Mouse (Mus musculus) hindbrain, embryonic 15.5 days (tissue): ENCODE measurements around the gene Nipsnap3b. TPM values are rescaled to one million over a fixed set of nuclear protein-coding genes. Genes with fewer than 3 reads are reported as not detected.

Experiments used
- ATAC-seq: fragments of 200-750 bp; cut with Nextera tagmentation; 2 replicates; pipeline ENCODE4 v1.8.0; 2017; ENCODE audit warnings: low read depth, moderate number of reproducible peaks, moderate TSS enrichment; ENCODE audit not compliant: low FRiP score
- H3K27ac ChIP-seq: fragments of 300-500 bp; sonication (generic); replicated peaks from 2 replicates; pipeline ENCODE4 v1.5.1; 2015; ENCODE audit warnings: mild to moderate bottlenecking, inconsistent platforms
- H3K27me3 ChIP-seq: fragments of 300-500 bp; sonication (generic); 2 replicates; pipeline ENCODE4 v1.6.1; 2015; ENCODE audit warnings: control low read depth, inconsistent platforms
- H3K36me3 ChIP-seq: fragments of 300-500 bp; sonication (generic); 2 replicates; pipeline ENCODE4 v1.6.1; 2015; ENCODE audit warnings: control low read depth, inconsistent platforms
- H3K4me1 ChIP-seq: fragments of 300-500 bp; sonication (generic); replicated peaks from 2 replicates; pipeline ENCODE4 v1.6.1; 2015; ENCODE audit warnings: control low read depth, inconsistent platforms
- H3K4me2 ChIP-seq: fragments of 300-500 bp; sonication (generic); 2 replicates; pipeline ENCODE4 v1.6.1; 2015; ENCODE audit warnings: moderate library complexity, mild to moderate bottlenecking, inconsistent platforms
- H3K4me3 ChIP-seq: fragments of 300-500 bp; sonication (generic); 2 replicates; pipeline ENCODE4 v1.5.1; 2015; ENCODE audit warnings: mild to moderate bottlenecking, inconsistent platforms
- H3K9ac ChIP-seq: fragments of 300-500 bp; sonication (generic); 2 replicates; pipeline ENCODE4 v1.6.1; 2015; ENCODE audit warnings: inconsistent platforms
- H3K9me3 ChIP-seq: fragments of 300-500 bp; sonication (generic); 2 replicates; pipeline ENCODE4 v1.6.1; 2016; ENCODE audit warnings: control low read depth, inconsistent platforms
- WGBS: fragments of 180-500 bp; shearing (Covaris S2); methylation state at CpG from one replicate; pipeline ENCODE4 v1.1.7; 2015; 5-methylcytosine and 5-hydroxymethylcytosine counted together
- polyA plus RNA-seq: library from polyadenylated mRNA; unstranded; fragments of >200 nt; fragmentation: Nextera tagmentation; extraction: Ambion mirVana; gene quantifications from 2 replicates; pipeline ENCODE4 v1.2.1, GENCODE M21; 2015

The Nipsnap3b gene
- 165 and 168 TPM in 2 replicates for polyA plus RNA-seq

- peaks cover 9% of the 10 kb centered on the region for H3K4me1 ChIP-seq
- H3K4me3 ChIP-seq, result peak within 1 kb of the TSS; percentile 96
- ATAC-seq, result peak; percentile 95
- peak within 1 kb of the TSS; percentile 83 for H3K9ac ChIP-seq
- no peaks in the 10 kb centered on the region for H3K27me3 ChIP-seq
- peak within 1 kb of the TSS; percentile 96 for H3K27ac ChIP-seq
- peak within 1 kb of the TSS; percentile 65 for H3K4me2 ChIP-seq
- H3K9me3 ChIP-seq, result no peaks in the 10 kb centered on the region
- under 1% methylated on average over 63 of the region's 63 CpGs for WGBS
- H3K36me3 ChIP-seq, result peaks cover 17% of the 10 kb centered on the region
These were observed at the start of gene Nipsnap3b for GRCm38 (mm10) chr4:53011732-53012361. TSS of gene Nipsnap3b (plus strand) at chr4:53011880.

DNA sequence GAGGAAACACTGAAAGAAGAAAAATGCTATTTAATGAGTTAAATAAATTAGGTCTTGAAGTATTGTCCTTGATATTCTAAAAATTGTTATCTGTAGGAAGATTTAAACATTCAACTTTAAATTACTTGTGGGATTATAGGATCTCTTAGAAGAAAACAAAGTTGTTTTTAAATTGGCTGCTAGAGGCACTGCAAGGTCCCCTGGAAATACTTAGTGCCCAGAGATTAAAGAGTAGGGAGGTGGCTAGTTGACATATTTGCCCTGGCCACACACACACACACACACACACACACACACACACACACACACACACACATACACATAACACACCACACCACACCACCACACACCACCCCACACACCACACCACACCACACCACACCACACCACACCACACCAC, 47.4 kb upstream of the Nipsnap3b start, which contains the start of gene Olfr270:
TSS of gene Olfr270 (plus strand) at position 301 of the 400 bp plus-strand sequence.
- no peaks in the 10 kb centered on the region for H3K27me3 ChIP-seq
- no peak within 1 kb of the TSS for H3K9ac ChIP-seq
- no peaks in the 10 kb centered on the region for H3K36me3 ChIP-seq
- no peak within 1 kb of the TSS for H3K4me3 ChIP-seq
- no peak within 1 kb of the TSS for H3K4me2 ChIP-seq
- no peaks in the 10 kb centered on the region for H3K9me3 ChIP-seq
- no peak for ATAC-seq
- H3K27ac ChIP-seq, result no peak within 1 kb of the TSS
- no peaks in the 10 kb centered on the region for H3K4me1 ChIP-seq

DNA sequence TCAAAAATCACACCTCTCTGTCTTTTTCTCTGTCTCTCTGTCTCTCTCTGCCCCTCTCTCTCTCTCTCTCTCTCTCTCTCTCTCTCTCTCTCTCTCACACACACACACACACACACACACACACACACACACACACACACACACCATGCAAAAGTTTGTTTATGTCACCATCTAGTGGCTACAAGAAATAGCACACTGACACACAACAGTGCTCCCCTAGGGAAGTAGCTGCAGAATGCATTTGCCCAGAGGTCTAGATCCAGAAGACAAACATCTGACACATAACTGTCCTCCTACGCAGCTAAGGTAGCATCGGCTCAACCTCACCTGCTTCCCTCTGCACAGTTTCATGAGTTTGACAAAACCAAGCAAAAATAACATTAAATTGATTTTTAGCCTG, 26.5 kb upstream of the Nipsnap3b start:
- no peak overlapping the region for H3K4me3 ChIP-seq
- H3K27me3 ChIP-seq, result no peaks in the 10 kb centered on the region
- no peak overlapping the region for H3K9ac ChIP-seq
- 0 out of 2 replicates have a peak, but pooled peaks have one; percentile 48 for ATAC-seq
- H3K36me3 ChIP-seq, result no peaks in the 10 kb centered on the region
- WGBS, result 63% methylated on average over 2 of the region's 2 CpGs
- 0 out of 2 replicates have a peak, but pooled peaks cover 3% of the 10 kb centered on the region for H3K4me1 ChIP-seq
- no peak overlapping the region for H3K4me2 ChIP-seq
- no peaks in the 10 kb centered on the region for H3K9me3 ChIP-seq
- no peak overlapping the region for H3K27ac ChIP-seq

DNA sequence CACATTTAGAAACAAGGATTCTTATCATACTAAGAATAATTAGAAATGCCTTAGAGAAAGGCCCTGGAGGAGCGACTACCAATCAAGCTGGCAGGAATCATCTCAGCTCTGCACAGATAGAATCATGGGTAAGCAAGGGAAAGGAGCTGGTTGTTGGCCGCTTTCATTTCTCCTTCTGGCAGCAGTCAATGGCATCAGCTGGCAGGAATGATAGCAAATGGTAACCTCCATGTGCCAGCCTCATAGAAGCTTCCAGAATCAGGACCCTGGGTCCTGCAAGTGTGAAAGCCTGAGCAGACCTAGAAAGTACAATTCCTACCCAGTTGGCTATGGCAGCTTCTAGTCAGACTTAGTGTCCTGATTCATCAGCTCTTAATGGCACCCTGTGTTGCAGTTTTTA, 25.4 kb upstream of the Nipsnap3b start:
- Histone ChIP-seq H3K4me3 (no peak overlapping the region), H3K27ac (no peak overlapping the region), H3K9ac (no peak overlapping the region), H3K36me3 (no peaks in the 10 kb centered on the region), H3K4me1 (0 out of 2 replicates have a peak, but pooled peaks cover 3% of the 10 kb centered on the region), H3K9me3 (no peaks in the 10 kb centered on the region), H3K4me2 (no peak overlapping the region), H3K27me3 (no peaks in the 10 kb centered on the region)
- no peak for ATAC-seq
- WGBS, result 93% methylated on average over 2 of the region's 2 CpGs

GRCm38 (mm10) chr4:52989248-52989647, 22.4 kb upstream of the Nipsnap3b start, which contains the start of gene Nipsnap3a:
TSS of gene Nipsnap3a (plus strand) at chr4:52989272.
- H3K9ac ChIP-seq, result no peak within 1 kb of the TSS
- H3K4me2 ChIP-seq, result peak within 1 kb of the TSS; percentile 19
- H3K27me3 ChIP-seq, result no peaks in the 10 kb centered on the region
- 32% methylated on average over 12 of the region's 12 CpGs for WGBS
- H3K4me1 ChIP-seq, result 0 out of 2 replicates have a peak, but pooled peaks cover 3% of the 10 kb centered on the region
- no peak within 1 kb of the TSS for H3K27ac ChIP-seq
- no peaks in the 10 kb centered on the region for H3K9me3 ChIP-seq
- ATAC-seq, result no peak
- H3K4me3 ChIP-seq, result no peak within 1 kb of the TSS
- H3K36me3 ChIP-seq, result no peaks in the 10 kb centered on the region

DNA sequence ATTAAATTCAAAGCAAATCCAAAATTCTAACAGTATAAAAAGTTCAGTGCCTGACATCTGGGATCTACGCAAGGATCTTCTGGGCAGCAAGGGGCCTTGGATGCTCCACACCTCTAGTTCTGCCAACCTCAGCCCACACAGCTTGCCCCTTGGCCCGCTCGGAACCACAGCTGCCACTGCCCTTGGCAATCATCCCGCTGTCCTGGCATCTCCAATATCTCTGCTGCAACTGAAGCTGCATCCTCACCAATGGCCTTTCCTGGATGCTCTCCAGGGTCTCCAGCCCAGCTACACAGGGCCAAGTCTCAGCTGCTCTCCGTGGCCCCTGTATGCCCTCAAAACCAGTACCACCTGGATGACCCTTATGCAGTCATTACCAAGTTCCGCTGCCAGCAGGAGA, 12.2 kb upstream of the Nipsnap3b start:
- Histone ChIP-seq H3K4me1 (no peaks in the 10 kb centered on the region), H3K36me3 (no peaks in the 10 kb centered on the region), H3K4me2 (no peak overlapping the region), H3K4me3 (no peak overlapping the region), H3K27me3 (no peaks in the 10 kb centered on the region), H3K9me3 (no peaks in the 10 kb centered on the region), H3K9ac (no peak overlapping the region), H3K27ac (no peak overlapping the region)
- ATAC-seq, result no peak
- WGBS, result 82% methylated on average over 6 of the region's 6 CpGs

GRCm38 (mm10) chr4:53000154-53000553, 11.5 kb upstream of the Nipsnap3b start:
- Histone ChIP-seq H3K4me1 (no peaks in the 10 kb centered on the region), H3K9me3 (no peaks in the 10 kb centered on the region), H3K36me3 (no peaks in the 10 kb centered on the region)

GRCm38 (mm10) chr4:53009183-53009582, 2.5 kb upstream of the Nipsnap3b start:
- Histone ChIP-seq H3K4me3 (no peak overlapping the region), H3K27ac (no peak overlapping the region), H3K4me2 (no peak overlapping the region), H3K27me3 (no peaks in the 10 kb centered on the region), H3K9me3 (no peaks in the 10 kb centered on the region), H3K4me1 (peaks cover 9% of the 10 kb centered on the region), H3K9ac (no peak overlapping the region), H3K36me3 (no peaks in the 10 kb centered on the region; the same call in 1 of the 2 replicates)
- no peak for ATAC-seq
- WGBS, result 63% methylated on average over 4 of the region's 4 CpGs

More at GRCm38 (mm10) chr4:53000154-53000553, 11.5 kb upstream of the Nipsnap3b start:
- Histone ChIP-seq H3K4me3 (no peak overlapping the region), H3K4me2 (no peak overlapping the region), H3K27ac (no peak overlapping the region), H3K27me3 (no peaks in the 10 kb centered on the region), H3K9ac (no peak overlapping the region)
- 86% methylated on average over 8 of the region's 8 CpGs for WGBS
- ATAC-seq, result no peak

GRCm38 (mm10) chr4:53009871-53010270, 1.8 kb upstream of the Nipsnap3b start:
- 89% methylated on average over 4 of the region's 4 CpGs for WGBS

DNA sequence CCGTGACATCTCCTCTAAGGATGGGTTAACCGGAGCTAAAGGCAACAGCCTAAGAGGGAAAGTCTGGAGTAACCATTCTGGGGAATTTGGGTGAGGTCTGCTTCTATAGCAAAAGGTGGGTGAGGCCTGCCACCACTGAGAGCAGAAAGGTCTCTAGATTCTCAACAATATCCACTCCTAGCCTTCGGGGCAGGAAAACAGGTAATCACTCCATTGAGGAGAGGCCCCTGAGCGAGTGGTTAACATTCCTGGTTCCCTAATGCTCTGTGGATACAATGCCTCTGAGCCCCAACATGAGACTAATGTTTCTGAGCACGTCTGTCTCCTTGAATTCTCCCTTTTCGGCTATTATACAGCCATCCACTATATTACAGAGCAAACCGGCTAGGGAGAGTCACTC, 2.7 kb downstream of the Nipsnap3b start:
- peaks cover 9% of the 10 kb centered on the region for H3K4me1 ChIP-seq
- 95% methylated on average over 7 of the region's 7 CpGs for WGBS

More at GRCm38 (mm10) chr4:53009871-53010270, 1.8 kb upstream of the Nipsnap3b start:
- Histone ChIP-seq H3K27ac (no peak overlapping the region), H3K4me2 (no peak overlapping the region), H3K36me3 (peaks cover under 1% of the 10 kb centered on the region), H3K4me1 (peaks cover 9% of the 10 kb centered on the region), H3K4me3 (no peak overlapping the region), H3K9ac (no peak overlapping the region), H3K27me3 (no peaks in the 10 kb centered on the region), H3K9me3 (no peaks in the 10 kb centered on the region)
- ATAC-seq, result no peak

DNA sequence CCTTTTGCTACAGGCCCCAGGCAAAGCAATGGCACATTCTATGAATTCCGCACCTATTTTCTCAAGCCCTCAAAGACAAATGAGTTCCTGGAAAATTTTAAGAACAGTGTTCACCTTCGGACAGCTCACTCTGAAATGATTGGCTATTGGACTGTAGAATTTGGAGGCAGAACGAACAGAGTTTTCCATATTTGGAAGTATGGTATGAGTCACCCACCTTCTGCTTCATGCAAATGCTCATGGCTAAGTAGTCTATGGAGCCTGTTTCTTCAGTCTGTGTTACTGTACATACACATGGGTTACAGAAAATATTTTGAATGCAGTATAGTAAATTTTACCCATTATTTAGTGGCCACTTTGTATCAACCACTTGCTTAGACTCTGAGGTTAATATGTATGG, 3.3 kb downstream of the Nipsnap3b start:
- Histone ChIP-seq H3K36me3 (peaks cover 39% of the 10 kb centered on the region), H3K9ac (no peak overlapping the region), H3K27ac (no peak overlapping the region), H3K4me1 (peaks cover 9% of the 10 kb centered on the region), H3K4me2 (no peak overlapping the region), H3K4me3 (no peak overlapping the region), H3K27me3 (no peaks in the 10 kb centered on the region), H3K9me3 (no peaks in the 10 kb centered on the region)
- 98% methylated on average over 3 of the region's 3 CpGs for WGBS
- no peak for ATAC-seq

More for the DNA sequence above, 2.7 kb downstream of the Nipsnap3b start:
- H3K27ac ChIP-seq, result no peak overlapping the region
- no peak overlapping the region for H3K4me3 ChIP-seq
- ATAC-seq, result no peak
- no peak overlapping the region for H3K4me2 ChIP-seq
- peaks cover 34% of the 10 kb centered on the region for H3K36me3 ChIP-seq
- H3K9ac ChIP-seq, result no peak overlapping the region
- H3K27me3 ChIP-seq, result no peaks in the 10 kb centered on the region
- no peaks in the 10 kb centered on the region for H3K9me3 ChIP-seq

DNA sequence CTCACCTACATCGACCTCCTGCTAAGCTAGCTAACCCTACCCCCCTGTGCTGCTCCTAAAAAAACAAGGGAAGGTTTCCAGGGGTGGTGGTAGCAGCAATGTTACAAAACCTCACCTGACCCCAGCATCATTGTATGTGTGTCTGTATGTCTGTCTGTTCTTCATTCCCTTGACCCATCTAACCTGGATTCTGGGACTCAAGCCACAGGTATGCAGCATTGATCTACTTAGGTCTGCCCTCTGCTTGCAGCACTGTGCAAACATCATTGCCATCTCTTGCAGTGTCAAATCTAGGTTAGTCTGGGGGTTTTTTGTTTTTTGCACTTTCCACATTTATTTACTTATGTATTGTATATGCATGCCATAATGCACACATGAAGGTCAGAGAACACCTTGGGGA, 6.7 kb downstream of the Nipsnap3b start:
- 93% methylated on average over 1 of the region's 1 CpGs for WGBS
- Histone ChIP-seq H3K9me3 (no peaks in the 10 kb centered on the region), H3K9ac (no peak overlapping the region), H3K4me3 (no peak overlapping the region), H3K4me2 (no peak overlapping the region), H3K4me1 (no peaks in the 10 kb centered on the region), H3K27me3 (no peaks in the 10 kb centered on the region), H3K27ac (no peak overlapping the region), H3K36me3 (peaks cover 59% of the 10 kb centered on the region)
- ATAC-seq, result no peak
